Mouse (Mus musculus): ENCODE data around the gene Spats2. TPM values are rescaled to one million over a fixed set of nuclear protein-coding genes. Genes with fewer than 3 reads are reported as not detected.
"Not testable (repeated sequence)": the region's sequence is repeated elsewhere in the genome, so short reads cannot be mapped to it uniquely, and the experiment has no call there.

Gene Spats2
- polyA plus RNA-seq (2015; fragmentation: Nextera tagmentation; extraction: Ambion mirVana), result 50.3 and 50.5 TPM in 2 replicates

DNA sequence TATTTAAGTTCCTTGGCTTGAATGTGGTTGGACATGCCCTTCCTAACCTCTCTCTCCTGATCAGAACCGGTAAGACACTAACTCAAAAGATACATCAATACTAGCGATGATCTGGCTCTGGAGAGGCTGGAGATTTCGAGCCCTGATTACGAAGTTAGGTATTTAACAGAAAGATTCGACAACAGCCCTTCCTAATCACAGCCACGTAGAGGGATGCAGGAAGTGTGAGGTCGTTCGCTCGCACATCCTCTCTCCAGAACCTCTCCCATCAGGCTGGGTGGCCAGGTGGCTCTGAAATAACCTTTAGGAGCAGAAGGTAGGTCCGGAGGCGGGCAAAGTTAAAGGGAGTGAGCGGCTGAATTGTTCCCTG, at the start of gene Spats2:
Gene Spats2, plus strand, starts transcription at position 206 of the 370 bp plus-strand sequence.
- Histone ChIP-seq H3K4me3 (peak within 1 kb of the TSS; percentile 71), H3K4me2 (replicated peaks) (peak within 1 kb of the TSS; percentile 77), H3K36me3 (no peaks in the 10 kb centered on the region), H3K27me3 (peaks cover 3% of the 10 kb centered on the region; the same call in 1 of the 2 replicates), H3K27ac (peak within 1 kb of the TSS; percentile 94), H3K4me1 (peaks cover 29% of the 10 kb centered on the region), H3K9ac (peak within 1 kb of the TSS; percentile 92), H3K9me3 (no peaks in the 10 kb centered on the region)
- 2% methylated on average over 12 of the region's 12 CpGs for WGBS
- ATAC-seq (ENCODE audit: low FRiP score, low read depth), result no peak

DNA sequence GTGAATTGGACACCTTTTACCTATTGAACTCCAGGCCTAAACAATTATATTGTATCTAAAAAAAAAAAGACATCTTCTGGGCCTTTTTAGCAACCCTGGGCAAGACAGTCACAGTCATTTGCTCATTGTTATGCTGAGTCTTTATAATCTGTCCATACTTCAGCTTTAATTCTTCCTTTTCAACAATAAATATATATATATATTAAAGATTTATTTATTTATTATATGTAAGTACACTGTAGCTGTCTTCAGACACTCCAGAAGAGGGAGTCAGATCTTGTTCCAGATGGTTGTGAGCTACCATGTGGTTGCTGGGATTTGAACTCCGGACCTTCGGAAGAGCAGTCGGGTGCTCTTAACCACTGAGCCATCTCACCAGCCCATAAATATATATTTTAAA, 49.7 kb upstream of the Spats2 start:
- Histone ChIP-seq H3K4me2 (replicated peaks) (peak overlapping the region; percentile 77), H3K4me1 (peaks cover 19% of the 10 kb centered on the region), H3K4me3 (peak overlapping the region; percentile 69), H3K9ac (peak overlapping the region; percentile 76; the same call in 1 of the 2 replicates), H3K36me3 (peaks cover 36% of the 10 kb centered on the region)
- not testable (repeated sequence) for H3K27me3 ChIP-seq; H3K27ac ChIP-seq; ATAC-seq (ENCODE audit: low FRiP score, low read depth); H3K9me3 ChIP-seq
- WGBS, result 97% methylated on average over 3 of the region's 3 CpGs

GRCm38 (mm10) chr15:99078181-99078910, 47.4 kb upstream of the Spats2 start:
- no peaks in the 10 kb centered on the region for H3K9me3 ChIP-seq
- no peak overlapping the region for H3K27ac ChIP-seq
- ATAC-seq (ENCODE audit: low FRiP score, low read depth), result no peak
- no peak overlapping the region for H3K4me2 ChIP-seq (replicated peaks)
- peaks cover 12% of the 10 kb centered on the region for H3K27me3 ChIP-seq
- peaks cover 19% of the 10 kb centered on the region for H3K4me1 ChIP-seq
- WGBS, result 82% methylated on average over 15 of the region's 15 CpGs
- peaks cover 59% of the 10 kb centered on the region for H3K36me3 ChIP-seq
- H3K4me3 ChIP-seq, result no peak overlapping the region
- H3K9ac ChIP-seq, result 0 out of 2 replicates have a peak overlapping the region, but pooled peaks have one; percentile 0

- Histone ChIP-seq H3K27me3 (peaks cover 26% of the 10 kb centered on the region), H3K27ac (no peak overlapping the region), H3K9ac (no peak overlapping the region), H3K4me2 (replicated peaks) (no peak overlapping the region), H3K4me1 (peaks cover 20% of the 10 kb centered on the region), H3K9me3 (no peaks in the 10 kb centered on the region), H3K36me3 (peaks cover 63% of the 10 kb centered on the region), H3K4me3 (no peak overlapping the region)
- 89% methylated on average over 3 of the region's 3 CpGs for WGBS
- no peak for ATAC-seq (ENCODE audit: low FRiP score, low read depth)
Observed at GRCm38 (mm10) chr15:99079804-99080203, 45.9 kb upstream of the Spats2 start.

- peaks cover 51% of the 10 kb centered on the region for H3K27me3 ChIP-seq
- H3K9me3 ChIP-seq, result no peaks in the 10 kb centered on the region
- peaks cover 54% of the 10 kb centered on the region for H3K36me3 ChIP-seq
- H3K4me1 ChIP-seq, result peaks cover 6% of the 10 kb centered on the region; the same call in 1 of the 2 replicates
- no peak overlapping the region for H3K4me2 ChIP-seq (replicated peaks)
- WGBS, result 94% methylated on average over 12 of the region's 12 CpGs
- no peak overlapping the region for H3K4me3 ChIP-seq
- H3K27ac ChIP-seq, result no peak overlapping the region
- no peak for ATAC-seq (ENCODE audit: low FRiP score, low read depth)
- H3K9ac ChIP-seq, result no peak overlapping the region
Observed at GRCm38 (mm10) chr15:99082322-99082721, 43.4 kb upstream of the Spats2 start.

- H3K27me3 ChIP-seq, result peaks cover 56% of the 10 kb centered on the region
- no peak overlapping the region for H3K4me2 ChIP-seq (replicated peaks)
- H3K4me1 ChIP-seq, result peaks cover 8% of the 10 kb centered on the region; the same call in 1 of the 2 replicates
- WGBS, result 86% methylated on average over 16 of the region's 16 CpGs
- H3K36me3 ChIP-seq, result peaks cover 51% of the 10 kb centered on the region
- no peak overlapping the region for H3K9ac ChIP-seq
- ATAC-seq (ENCODE audit: low FRiP score, low read depth), result no peak
- H3K4me3 ChIP-seq, result no peak overlapping the region
- H3K9me3 ChIP-seq, result no peaks in the 10 kb centered on the region; the same call in 1 of the 2 replicates
- no peak overlapping the region for H3K27ac ChIP-seq
Observed at GRCm38 (mm10) chr15:99082840-99083239, 42.9 kb upstream of the Spats2 start.

- H3K4me3 ChIP-seq, result no peak overlapping the region
- H3K27me3 ChIP-seq, result peaks cover 61% of the 10 kb centered on the region
- H3K36me3 ChIP-seq, result peaks cover 47% of the 10 kb centered on the region
- H3K9me3 ChIP-seq, result no peaks in the 10 kb centered on the region; the same call in 1 of the 2 replicates
- no peak overlapping the region for H3K9ac ChIP-seq
- no peak overlapping the region for H3K27ac ChIP-seq
- H3K4me1 ChIP-seq, result peaks cover 13% of the 10 kb centered on the region; the same call in 1 of the 2 replicates
- no peak overlapping the region for H3K4me2 ChIP-seq (replicated peaks)
- no peak for ATAC-seq (ENCODE audit: low FRiP score, low read depth)
- WGBS, result 67% methylated on average over 9 of the region's 9 CpGs
Observed at GRCm38 (mm10) chr15:99083258-99083657, 42.5 kb upstream of the Spats2 start.

DNA sequence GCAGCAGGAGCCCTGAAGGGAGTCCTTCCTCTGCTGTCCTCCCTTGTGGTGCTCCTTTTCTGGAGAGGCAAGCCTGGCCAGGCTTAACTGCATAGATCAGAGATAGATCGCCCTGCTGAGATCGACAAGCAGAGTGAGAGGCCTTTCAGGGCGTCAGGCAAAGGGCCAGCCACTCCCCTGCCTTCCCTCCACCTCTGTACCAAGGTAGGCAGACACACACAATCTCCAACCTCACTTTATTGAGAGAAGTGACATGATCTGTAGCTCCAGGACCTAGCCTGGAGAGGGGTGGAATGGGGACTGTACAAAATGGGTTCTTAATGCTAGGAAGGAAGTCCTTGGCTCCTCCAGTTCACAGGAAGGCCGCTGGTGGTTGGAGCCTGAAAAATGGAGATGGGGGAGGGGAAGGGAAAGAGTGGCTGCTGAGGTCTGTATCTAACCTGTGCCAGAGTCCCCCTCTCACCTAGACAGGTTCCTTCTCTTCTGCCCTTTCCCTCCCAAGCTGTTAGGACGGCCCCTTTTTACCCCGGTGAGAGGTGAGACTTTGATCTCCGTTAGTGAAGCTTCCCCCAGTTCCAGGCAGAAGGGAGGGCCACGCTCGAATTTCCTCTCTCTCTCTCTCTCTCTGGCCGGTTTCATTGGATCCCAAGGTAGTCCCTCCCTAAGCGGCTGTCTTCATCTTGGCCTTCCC, 41.7 kb upstream of the Spats2 start:
- Histone ChIP-seq H3K4me2 (replicated peaks) (peak overlapping the region; percentile 9; the same call in 1 of the 2 replicates), H3K9me3 (no peaks in the 10 kb centered on the region; the same call in 1 of the 2 replicates), H3K27ac (no peak overlapping the region), H3K9ac (0 out of 2 replicates have a peak overlapping the region, but pooled peaks have one; percentile 4), H3K27me3 (peaks cover 68% of the 10 kb centered on the region), H3K36me3 (peaks cover 39% of the 10 kb centered on the region), H3K4me1 (peaks cover 20% of the 10 kb centered on the region; the same call in 1 of the 2 replicates), H3K4me3 (no peak overlapping the region)
- whole genome bisulfite sequencing, result 8% methylated on average over 11 of the region's 11 CpGs
- ATAC-seq (ENCODE audit: low FRiP score, low read depth), result no peak

DNA sequence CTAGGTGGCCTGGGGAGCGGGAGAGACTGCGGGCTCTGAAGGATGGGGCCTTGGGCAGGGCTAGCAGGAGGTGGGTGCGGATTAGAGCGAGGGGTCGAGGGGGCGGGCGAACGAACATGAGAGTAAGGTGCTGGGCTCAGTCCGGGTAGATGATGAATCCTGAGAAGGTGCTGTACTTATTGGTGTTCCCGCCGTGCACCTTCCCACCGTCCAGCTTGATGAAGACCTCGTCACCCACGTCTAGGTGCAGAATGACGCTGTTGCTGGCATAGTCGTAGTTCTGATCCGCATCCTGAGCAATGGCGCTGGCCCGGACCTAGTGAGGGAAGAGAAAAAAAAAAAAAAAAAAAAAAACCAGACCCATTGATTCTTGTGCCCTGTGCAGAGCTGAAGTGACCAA, 41.1 kb upstream of the Spats2 start:
- H3K4me1 ChIP-seq, result peaks cover 22% of the 10 kb centered on the region; the same call in 1 of the 2 replicates
- H3K4me3 ChIP-seq, result no peak overlapping the region
- peak overlapping the region; percentile 9; the same call in 1 of the 2 replicates for H3K4me2 ChIP-seq (replicated peaks)
- 9% methylated on average over 19 of the region's 19 CpGs for WGBS
- peaks cover 39% of the 10 kb centered on the region for H3K36me3 ChIP-seq
- no peak overlapping the region for H3K27ac ChIP-seq
- no peaks in the 10 kb centered on the region; the same call in 1 of the 2 replicates for H3K9me3 ChIP-seq
- ATAC-seq (ENCODE audit: low FRiP score, low read depth), result no peak
- H3K9ac ChIP-seq, result no peak overlapping the region
- peaks cover 74% of the 10 kb centered on the region for H3K27me3 ChIP-seq

- 64% methylated on average over 4 of the region's 4 CpGs for WGBS
- no peak for ATAC-seq (ENCODE audit: low FRiP score, low read depth)
- peaks cover 22% of the 10 kb centered on the region; the same call in 1 of the 2 replicates for H3K4me1 ChIP-seq
- H3K27me3 ChIP-seq, result peaks cover 88% of the 10 kb centered on the region
- H3K27ac ChIP-seq, result no peak overlapping the region
- no peak overlapping the region for H3K4me2 ChIP-seq (replicated peaks)
- H3K9me3 ChIP-seq, result no peaks in the 10 kb centered on the region; the same call in 1 of the 2 replicates
- no peak overlapping the region for H3K9ac ChIP-seq
- peaks cover 28% of the 10 kb centered on the region for H3K36me3 ChIP-seq
- H3K4me3 ChIP-seq, result no peak overlapping the region
Observed at GRCm38 (mm10) chr15:99085997-99086396, 39.7 kb upstream of the Spats2 start.

GRCm38 (mm10) chr15:99087253-99088075, 38.3 kb upstream of the Spats2 start, which contains the start of gene C1ql4:
TSS of gene C1ql4 (minus strand) at chr15:99087817.
- Histone ChIP-seq H3K4me1 (peaks cover 22% of the 10 kb centered on the region; the same call in 1 of the 2 replicates), H3K36me3 (peaks cover 13% of the 10 kb centered on the region), H3K9ac (peak within 1 kb of the TSS; percentile 39), H3K27ac (no peak within 1 kb of the TSS), H3K4me2 (replicated peaks) (peak within 1 kb of the TSS; percentile 58), H3K9me3 (no peaks in the 10 kb centered on the region; the same call in 1 of the 2 replicates), H3K27me3 (peaks cover 100% of the 10 kb centered on the region), H3K4me3 (peak within 1 kb of the TSS; percentile 34)
- WGBS, result 9% methylated on average over 60 of the region's 60 CpGs
- ATAC-seq (ENCODE audit: low FRiP score, low read depth), result no peak

All from limb, embryonic 13.5 days (tissue).